Mouse (Mus musculus): Measurements from ENCODE around the gene Neurog1. TPM values are rescaled to one million over a fixed set of nuclear protein-coding genes. Genes with fewer than 3 reads are reported as not detected.

The Neurog1 gene
- polyA plus RNA-seq (2016; fragmentation: Nextera tagmentation; extraction: Ambion mirVana), result 16.2 and 19.5 TPM in 2 replicates

GRCm38 (mm10) chr13:56251924-56252619 lies at the start of gene Neurog1:
TSS of gene Neurog1 (minus strand) at chr13:56252163.
- peaks cover 98% of the 10 kb centered on the region for H3K27me3 ChIP-seq
- peak within 1 kb of the TSS; percentile 39 for H3K4me3 ChIP-seq (replicated peaks)
- under 1% methylated on average over 65 of the region's 65 CpGs for WGBS
- peak within 1 kb of the TSS; percentile 53 for H3K9ac ChIP-seq
- H3K4me1 ChIP-seq, result peaks cover 67% of the 10 kb centered on the region
- no peaks in the 10 kb centered on the region for H3K36me3 ChIP-seq (replicated peaks)
- ATAC-seq (ENCODE audit: low FRiP score), result peak; percentile 87
- H3K27ac ChIP-seq, result peak within 1 kb of the TSS; percentile 72
- no peaks in the 10 kb centered on the region for H3K9me3 ChIP-seq
- peak within 1 kb of the TSS; percentile 52 for H3K4me2 ChIP-seq

DNA sequence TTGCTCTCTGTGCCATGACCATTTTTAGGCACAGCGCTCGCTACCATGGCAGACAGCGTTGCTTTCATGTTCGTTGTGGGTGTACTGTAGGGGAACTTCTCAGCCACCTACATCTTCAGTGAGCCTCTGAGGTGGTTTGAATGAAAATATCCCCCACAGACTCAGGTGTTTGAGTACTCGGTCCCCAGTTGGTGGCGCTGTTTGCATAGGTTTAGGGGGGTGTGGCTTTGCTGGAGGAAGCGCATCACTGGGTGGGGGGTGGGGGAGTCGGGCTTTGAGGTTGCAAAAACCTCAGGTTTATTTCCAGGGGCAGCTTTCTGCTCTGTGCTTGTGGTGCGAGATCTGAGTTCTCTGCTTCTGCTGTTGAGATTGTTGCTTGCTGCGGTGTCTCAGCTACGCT lies 47.4 kb upstream of the Neurog1 start:
- H3K9me3 ChIP-seq, result no peaks in the 10 kb centered on the region
- no peak overlapping the region for H3K27ac ChIP-seq
- no peak overlapping the region for H3K4me3 ChIP-seq (replicated peaks)
- H3K4me1 ChIP-seq, result peaks cover 22% of the 10 kb centered on the region
- no peak for ATAC-seq (ENCODE audit: low FRiP score)
- no peak overlapping the region for H3K9ac ChIP-seq
- WGBS, result 94% methylated on average over 11 of the region's 11 CpGs
- no peaks in the 10 kb centered on the region for H3K36me3 ChIP-seq (replicated peaks)
- H3K4me2 ChIP-seq, result no peak overlapping the region
- H3K27me3 ChIP-seq, result peaks cover 59% of the 10 kb centered on the region

DNA sequence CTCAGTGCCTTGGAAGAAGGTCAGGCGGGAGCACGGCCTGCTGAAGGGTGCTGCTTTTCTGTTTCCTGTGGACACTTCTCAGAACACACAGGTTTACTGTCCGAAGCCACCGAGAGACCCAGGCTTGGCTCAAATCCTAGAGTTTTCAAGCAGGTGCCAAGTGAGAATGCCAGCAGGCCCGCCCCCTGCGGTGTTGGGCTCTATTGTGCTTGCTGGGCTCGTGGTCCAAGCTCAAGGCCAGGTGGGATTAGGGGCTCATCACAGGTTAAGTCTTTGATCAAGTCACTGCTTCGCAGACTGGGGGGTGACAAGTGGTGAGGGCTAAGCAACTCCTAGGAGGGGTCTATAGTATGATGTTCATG lies 44.7 kb upstream of the Neurog1 start:
- Histone ChIP-seq H3K9ac (peak overlapping the region; percentile 54), H3K4me2 (peak overlapping the region; percentile 93), H3K27ac (no peak overlapping the region), H3K4me3 (replicated peaks) (peak overlapping the region; percentile 54), H3K4me1 (peaks cover 22% of the 10 kb centered on the region), H3K27me3 (peaks cover 81% of the 10 kb centered on the region), H3K36me3 (replicated peaks) (no peaks in the 10 kb centered on the region), H3K9me3 (no peaks in the 10 kb centered on the region)
- WGBS, result 5% methylated on average over 8 of the region's 8 CpGs
- ATAC-seq (ENCODE audit: low FRiP score), result no peak

DNA sequence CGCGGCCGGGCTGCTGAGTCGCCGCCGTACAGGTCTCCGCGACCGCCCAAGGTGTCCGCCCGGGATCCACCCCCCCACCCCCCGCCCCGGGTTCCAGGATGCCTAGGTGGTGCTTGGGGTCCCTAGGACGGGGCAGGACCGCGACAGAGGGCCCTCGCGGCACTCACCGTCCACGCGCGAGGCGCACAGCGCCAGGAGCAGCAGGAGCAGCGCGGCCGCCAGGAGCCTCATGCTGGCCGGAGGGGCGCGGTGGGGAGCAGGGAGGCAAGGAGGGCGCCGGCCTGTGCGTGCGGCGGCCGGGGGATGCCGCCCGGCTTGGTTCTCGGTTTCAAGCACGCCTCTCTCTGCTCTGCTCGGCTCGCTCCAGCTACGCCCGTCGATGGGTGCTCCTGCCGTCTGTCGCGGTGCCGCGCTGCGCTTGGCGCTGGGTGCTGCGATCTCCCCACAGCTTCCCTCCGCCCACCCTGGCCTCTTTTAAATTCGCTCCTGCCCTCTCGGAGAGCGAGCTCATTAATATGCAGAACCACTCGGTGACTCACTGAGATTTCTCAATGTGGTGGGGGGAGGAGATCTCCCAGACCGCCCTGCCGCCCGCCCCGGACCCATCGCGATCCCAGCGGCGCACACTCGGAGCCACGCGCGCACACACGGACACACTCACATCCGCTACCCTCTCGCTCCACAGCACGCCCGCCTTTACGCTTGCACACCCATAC lies 44.1 kb upstream of the Neurog1 start, which contains the start of gene Cxcl14:
TSS of gene Cxcl14 (minus strand) at position 609 of the 716 bp plus-strand sequence.
- no peaks in the 10 kb centered on the region for H3K36me3 ChIP-seq (replicated peaks)
- H3K9me3 ChIP-seq, result no peaks in the 10 kb centered on the region
- ATAC-seq (ENCODE audit: low FRiP score), result peak; percentile 53
- H3K4me2 ChIP-seq, result peak within 1 kb of the TSS; percentile 93
- peak within 1 kb of the TSS; percentile 54 for H3K4me3 ChIP-seq (replicated peaks)
- no peak within 1 kb of the TSS for H3K27ac ChIP-seq
- peaks cover 22% of the 10 kb centered on the region for H3K4me1 ChIP-seq
- peak within 1 kb of the TSS; percentile 54 for H3K9ac ChIP-seq
- H3K27me3 ChIP-seq, result peaks cover 85% of the 10 kb centered on the region
- WGBS, result under 1% methylated on average over 76 of the region's 76 CpGs

GRCm38 (mm10) chr13:56295586-56295942 lies 43.6 kb upstream of the Neurog1 start:
- H3K4me2 ChIP-seq, result peak overlapping the region; percentile 93
- peak overlapping the region; percentile 54 for H3K4me3 ChIP-seq (replicated peaks)
- peaks cover 22% of the 10 kb centered on the region for H3K4me1 ChIP-seq
- 3% methylated on average over 13 of the region's 13 CpGs for WGBS
- no peaks in the 10 kb centered on the region for H3K36me3 ChIP-seq (replicated peaks)
- peak overlapping the region; percentile 54 for H3K9ac ChIP-seq
- no peak overlapping the region for H3K27ac ChIP-seq
- H3K27me3 ChIP-seq, result peaks cover 86% of the 10 kb centered on the region
- H3K9me3 ChIP-seq, result no peaks in the 10 kb centered on the region
- no peak for ATAC-seq (ENCODE audit: low FRiP score)

GRCm38 (mm10) chr13:56294908-56295307 lies 42.9 kb upstream of the Neurog1 start:
- WGBS, result 3% methylated on average over 10 of the region's 10 CpGs
- no peaks in the 10 kb centered on the region for H3K36me3 ChIP-seq (replicated peaks)
- H3K4me2 ChIP-seq, result peak overlapping the region; percentile 93
- H3K27me3 ChIP-seq, result peaks cover 89% of the 10 kb centered on the region
- H3K9me3 ChIP-seq, result 0 out of 2 replicates have a peak, but pooled peaks cover 3% of the 10 kb centered on the region
- H3K27ac ChIP-seq, result no peak overlapping the region
- no peak for ATAC-seq (ENCODE audit: low FRiP score)
- H3K4me1 ChIP-seq, result peaks cover 22% of the 10 kb centered on the region
- peak overlapping the region; percentile 54; the same call in 1 of the 2 replicates for H3K4me3 ChIP-seq (replicated peaks)
- H3K9ac ChIP-seq, result 0 out of 2 replicates have a peak overlapping the region, but pooled peaks have one; percentile 54

DNA sequence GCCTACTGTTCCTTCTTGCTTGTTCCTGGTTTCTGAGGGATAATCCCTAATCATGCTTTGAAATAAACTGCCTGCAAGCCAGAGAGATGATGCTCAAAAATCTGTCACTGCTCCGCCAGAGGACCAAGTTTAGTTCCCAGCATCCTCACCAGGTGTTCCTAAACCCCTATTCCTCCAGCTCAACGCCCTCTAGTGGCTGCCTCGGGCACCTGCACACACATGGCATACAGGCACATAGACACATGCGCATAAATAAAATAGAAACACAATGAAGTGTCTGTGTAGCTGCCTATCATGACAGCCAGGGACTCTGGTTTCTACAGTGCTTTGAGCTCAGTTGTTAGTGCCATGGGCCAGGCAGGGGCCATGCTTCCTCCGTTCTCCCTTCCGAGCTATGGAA lies 38.0 kb upstream of the Neurog1 start:
- Histone ChIP-seq H3K4me1 (peaks cover 13% of the 10 kb centered on the region), H3K27me3 (peaks cover 51% of the 10 kb centered on the region), H3K36me3 (replicated peaks) (no peaks in the 10 kb centered on the region), H3K9me3 (0 out of 2 replicates have a peak, but pooled peaks cover 3% of the 10 kb centered on the region), H3K9ac (no peak overlapping the region), H3K4me3 (replicated peaks) (no peak overlapping the region), H3K27ac (no peak overlapping the region), H3K4me2 (no peak overlapping the region)
- WGBS, result 85% methylated on average over 6 of the region's 6 CpGs
- no peak for ATAC-seq (ENCODE audit: low FRiP score)

- no peak for ATAC-seq (ENCODE audit: low FRiP score)
- no peak overlapping the region for H3K27ac ChIP-seq
Observed at GRCm38 (mm10) chr13:56289261-56289660, 37.3 kb upstream of the Neurog1 start.

DNA sequence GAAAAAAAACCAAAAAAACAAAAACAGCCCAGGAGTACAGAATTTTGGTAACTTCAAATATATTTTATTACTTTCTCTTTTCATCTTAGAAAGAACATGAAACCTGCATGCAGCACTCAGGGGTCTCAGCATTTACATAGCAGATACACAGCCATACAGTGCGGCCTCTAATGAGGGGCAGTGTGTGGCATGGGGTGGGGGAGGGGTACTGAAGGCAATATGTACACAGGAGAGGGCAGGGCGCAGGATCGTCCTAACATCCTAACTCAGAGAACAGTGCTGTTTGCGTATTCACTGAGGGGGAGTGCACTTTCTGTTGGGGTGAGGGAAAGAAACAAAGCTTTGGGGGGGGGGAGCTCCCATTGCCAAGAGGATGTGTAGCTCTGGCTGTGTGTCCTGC lies 36.6 kb upstream of the Neurog1 start:
- no peak for ATAC-seq (ENCODE audit: low FRiP score)
- no peak overlapping the region; the same call in 1 of the 2 replicates for H3K4me2 ChIP-seq
- 0 out of 2 replicates have a peak, but pooled peaks cover 3% of the 10 kb centered on the region for H3K9me3 ChIP-seq
- peaks cover 37% of the 10 kb centered on the region for H3K27me3 ChIP-seq
- H3K4me3 ChIP-seq (replicated peaks), result no peak overlapping the region
- WGBS, result 36% methylated on average over 4 of the region's 4 CpGs
- H3K9ac ChIP-seq, result no peak overlapping the region
- peaks cover 10% of the 10 kb centered on the region for H3K4me1 ChIP-seq
- no peaks in the 10 kb centered on the region for H3K36me3 ChIP-seq (replicated peaks)
- no peak overlapping the region for H3K27ac ChIP-seq

More at GRCm38 (mm10) chr13:56289261-56289660, 37.3 kb upstream of the Neurog1 start:
- H3K27me3 ChIP-seq, result peaks cover 44% of the 10 kb centered on the region
- 0 out of 2 replicates have a peak, but pooled peaks cover 3% of the 10 kb centered on the region for H3K9me3 ChIP-seq
- H3K36me3 ChIP-seq (replicated peaks), result no peaks in the 10 kb centered on the region
- 59% methylated on average over 11 of the region's 11 CpGs for WGBS
- H3K4me2 ChIP-seq, result no peak overlapping the region
- no peak overlapping the region for H3K9ac ChIP-seq
- no peak overlapping the region for H3K4me3 ChIP-seq (replicated peaks)
- peaks cover 10% of the 10 kb centered on the region for H3K4me1 ChIP-seq

GRCm38 (mm10) chr13:56287091-56287490 lies 35.1 kb upstream of the Neurog1 start:
- peak overlapping the region; percentile 42; the same call in 1 of the 2 replicates for H3K27ac ChIP-seq
- 0 out of 2 replicates have a peak, but pooled peaks cover 3% of the 10 kb centered on the region for H3K9me3 ChIP-seq
- H3K4me2 ChIP-seq, result no peak overlapping the region
- no peak overlapping the region for H3K9ac ChIP-seq
- WGBS, result 54% methylated on average over 9 of the region's 9 CpGs
- no peak overlapping the region for H3K4me3 ChIP-seq (replicated peaks)
- H3K4me1 ChIP-seq, result peaks cover 10% of the 10 kb centered on the region
- no peaks in the 10 kb centered on the region for H3K36me3 ChIP-seq (replicated peaks)
- H3K27me3 ChIP-seq, result peaks cover 22% of the 10 kb centered on the region
- no peak for ATAC-seq (ENCODE audit: low FRiP score)

DNA sequence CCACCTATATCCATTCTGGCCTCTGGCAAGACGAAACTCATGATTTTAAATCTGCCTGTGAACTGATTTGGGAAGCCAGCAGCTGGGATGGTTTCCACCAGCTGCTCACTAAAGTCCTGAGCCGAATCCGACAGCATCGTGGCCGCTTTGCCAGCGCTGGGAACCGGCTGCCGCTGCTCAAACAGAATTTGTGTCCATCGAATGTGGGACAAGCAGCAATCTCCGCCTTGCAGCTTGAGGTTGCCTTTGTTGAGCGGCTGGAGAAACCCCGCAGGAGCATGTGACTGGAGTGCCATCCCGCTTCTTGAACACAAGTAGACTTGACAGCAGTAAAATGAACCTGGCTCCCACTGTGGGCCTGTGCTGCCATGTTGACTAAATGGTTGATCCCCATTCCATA lies 31.4 kb upstream of the Neurog1 start:
- Histone ChIP-seq H3K4me1 (no peaks in the 10 kb centered on the region; the same call in 1 of the 2 replicates), H3K4me2 (no peak overlapping the region), H3K27me3 (peaks cover 3% of the 10 kb centered on the region), H3K36me3 (replicated peaks) (no peaks in the 10 kb centered on the region), H3K9ac (no peak overlapping the region), H3K9me3 (no peaks in the 10 kb centered on the region), H3K27ac (no peak overlapping the region), H3K4me3 (replicated peaks) (no peak overlapping the region)
- 95% methylated on average over 13 of the region's 13 CpGs for WGBS
- no peak for ATAC-seq (ENCODE audit: low FRiP score)

- H3K27ac ChIP-seq, result no peak overlapping the region
- no peaks in the 10 kb centered on the region for H3K4me1 ChIP-seq
- no peak overlapping the region for H3K9ac ChIP-seq
- H3K27me3 ChIP-seq, result peaks cover 3% of the 10 kb centered on the region; the same call in 1 of the 2 replicates
- H3K9me3 ChIP-seq, result no peaks in the 10 kb centered on the region
- no peak overlapping the region for H3K4me3 ChIP-seq (replicated peaks)
- H3K4me2 ChIP-seq, result no peak overlapping the region
- H3K36me3 ChIP-seq (replicated peaks), result no peaks in the 10 kb centered on the region
- no peak for ATAC-seq (ENCODE audit: low FRiP score)
- WGBS, result 84% methylated on average over 6 of the region's 6 CpGs
Observed at GRCm38 (mm10) chr13:56280356-56280755, 28.4 kb upstream of the Neurog1 start.

Data from forebrain, embryonic 12.5 days (tissue).